Mouse (Mus musculus) kidney, adult 2 months (tissue): ENCODE measurements around the gene Zcwpw1.

ENCODE experiments used
- CTCF ChIP-seq: fragments of 200-500 bp; conservative IDR thresholded peaks from 2 replicates; pipeline ENCODE4 v1.5.1; 2011; ENCODE audit warnings: low read depth, mild to moderate bottlenecking, control low read depth, low read length, moderate library complexity, mixed read lengths; ENCODE audit not compliant: insufficient read depth, insufficient read length
- POLR2A ChIP-seq: fragments of 200-500 bp; IDR thresholded peaks from one replicate; pipeline ENCODE4 v1.6.1; 2011; ENCODE audit warnings: low read depth, low read length, control low read depth

DNA sequence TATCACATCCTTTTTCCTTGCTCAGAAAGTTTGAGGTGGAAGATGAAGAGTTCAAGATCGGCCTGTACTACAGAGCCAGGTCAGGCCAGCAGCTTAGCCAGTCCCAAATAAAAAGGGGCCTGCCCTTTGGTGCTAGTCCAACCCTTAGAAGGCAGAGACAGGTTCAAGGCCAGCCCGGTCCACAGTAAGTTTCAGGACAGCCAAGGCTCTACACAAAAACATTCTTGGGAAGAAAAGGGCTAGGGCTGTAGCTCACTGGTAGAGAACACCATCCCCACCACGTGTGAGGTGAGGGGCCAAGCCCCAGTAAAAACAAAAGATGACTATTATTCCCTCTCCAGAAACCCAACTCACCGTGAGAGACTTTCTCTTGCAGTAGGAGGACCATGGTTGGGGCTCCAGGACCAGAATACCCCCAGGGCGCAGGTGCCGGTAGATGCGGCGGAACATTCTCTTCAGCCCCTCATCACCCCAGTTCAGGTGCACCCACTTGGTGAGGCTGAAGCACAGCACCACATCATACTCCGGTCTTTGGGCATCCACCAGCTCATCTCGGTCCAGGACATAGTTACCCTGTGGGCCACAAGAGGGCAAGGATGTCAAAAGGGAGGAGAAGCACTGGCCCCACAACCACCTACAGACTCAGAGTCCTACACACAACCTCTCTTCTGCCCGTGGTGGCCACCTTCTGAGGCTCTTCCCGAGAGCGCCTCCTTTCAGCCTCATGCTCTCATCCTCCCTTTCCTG, 4.6 kb upstream of the Zcwpw1 start:
- TF ChIP-seq CTCF, result no peak
- no peak for TF ChIP-seq POLR2A
